Mouse (Mus musculus): Measurements from ENCODE around the gene Por. TPM values are rescaled to one million over a fixed set of nuclear protein-coding genes. Genes with fewer than 3 reads are reported as not detected.

The Por gene
- polyA plus RNA-seq (2015; fragmentation: Nextera tagmentation; extraction: Ambion mirVana): 45.0 and 57.2 TPM in 2 replicates

DNA sequence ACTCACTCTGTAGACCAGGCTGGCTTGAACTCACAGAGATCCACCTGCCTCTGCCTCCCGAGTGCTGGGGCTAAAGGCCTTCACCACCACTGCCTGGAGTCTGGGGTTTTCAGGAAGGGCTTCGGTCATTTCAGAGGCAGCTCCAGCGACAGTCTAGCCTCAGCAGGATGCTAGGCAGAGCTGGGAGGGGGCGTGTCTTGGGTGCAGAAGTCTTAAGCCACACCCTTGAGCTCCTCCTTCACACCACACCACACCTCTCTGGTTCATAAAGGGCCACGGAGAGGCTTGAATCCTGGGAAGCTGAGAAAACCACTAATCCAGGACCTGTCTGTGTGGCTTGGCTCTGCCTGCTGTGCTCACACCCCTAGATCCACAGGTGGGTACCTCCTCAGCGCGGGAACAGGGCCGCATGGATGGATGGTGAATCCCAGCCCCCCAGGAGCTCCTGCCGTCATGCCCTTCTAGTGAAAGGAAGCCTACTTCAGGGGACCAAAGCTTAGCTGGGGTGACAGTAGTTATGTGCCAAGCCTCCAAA is at the start of gene Por:
Gene Por, plus strand, starts transcription at position 293 of the 535 bp plus-strand sequence.
- WGBS: 22% methylated on average over 9 of the region's 9 CpGs

GRCm38 (mm10) chr5:135620526-135620925 is 49.3 kb upstream of the Por start:
- Histone ChIP-seq H3K9ac (no peak overlapping the region), H3K9me3 (replicated peaks) (no peaks in the 10 kb centered on the region), H3K36me3 (no peaks in the 10 kb centered on the region), H3K27me3 (0 out of 2 replicates have a peak, but pooled peaks cover 3% of the 10 kb centered on the region), H3K4me1 (replicated peaks) (no peaks in the 10 kb centered on the region), H3K27ac (no peak overlapping the region), H3K4me3 (no peak overlapping the region), H3K4me2 (no peak overlapping the region)
- WGBS: 77% methylated on average over 9 of the region's 9 CpGs
- ATAC-seq (replicated peaks; ENCODE audit: insufficient number of reproducible peaks, insufficient read depth, low FRiP score, low read depth): no peak

More for the DNA sequence above, at the start of gene Por:
- Histone ChIP-seq H3K4me1 (replicated peaks) (peaks cover under 1% of the 10 kb centered on the region; the same call in 1 of the 2 replicates), H3K27ac (no peak within 1 kb of the TSS), H3K36me3 (no peaks in the 10 kb centered on the region), H3K9me3 (replicated peaks) (no peaks in the 10 kb centered on the region), H3K9ac (no peak within 1 kb of the TSS), H3K27me3 (no peaks in the 10 kb centered on the region), H3K4me2 (no peak within 1 kb of the TSS), H3K4me3 (no peak within 1 kb of the TSS)
- ATAC-seq (replicated peaks; ENCODE audit: insufficient number of reproducible peaks, insufficient read depth, low FRiP score, low read depth): no peak

- 0 out of 2 replicates have a peak, but pooled peaks cover 3% of the 10 kb centered on the region for H3K27me3 ChIP-seq
- WGBS: 68% methylated on average over 10 of the region's 10 CpGs
- no peak overlapping the region for H3K27ac ChIP-seq
- no peaks in the 10 kb centered on the region for H3K36me3 ChIP-seq
- no peak overlapping the region for H3K4me3 ChIP-seq
- H3K4me2 ChIP-seq: no peak overlapping the region
- ATAC-seq (replicated peaks; ENCODE audit: insufficient number of reproducible peaks, insufficient read depth, low FRiP score, low read depth): no peak
- no peaks in the 10 kb centered on the region for H3K4me1 ChIP-seq (replicated peaks)
- no peaks in the 10 kb centered on the region for H3K9me3 ChIP-seq (replicated peaks)
- H3K9ac ChIP-seq: no peak overlapping the region
Measured at GRCm38 (mm10) chr5:135621725-135622124, 48.1 kb upstream of the Por start.

GRCm38 (mm10) chr5:135623006-135623563 is 46.7 kb upstream of the Por start:
- no peak for ATAC-seq (replicated peaks; ENCODE audit: insufficient number of reproducible peaks, insufficient read depth, low FRiP score, low read depth)
- Histone ChIP-seq H3K9ac (no peak overlapping the region), H3K4me3 (no peak overlapping the region), H3K4me1 (replicated peaks) (no peaks in the 10 kb centered on the region), H3K36me3 (no peaks in the 10 kb centered on the region), H3K4me2 (no peak overlapping the region), H3K27ac (no peak overlapping the region), H3K9me3 (replicated peaks) (no peaks in the 10 kb centered on the region), H3K27me3 (0 out of 2 replicates have a peak, but pooled peaks cover 3% of the 10 kb centered on the region)
- WGBS: 76% methylated on average over 18 of the region's 18 CpGs

GRCm38 (mm10) chr5:135628916-135629315 is 40.9 kb upstream of the Por start:
- H3K4me2 ChIP-seq: no peak overlapping the region
- no peaks in the 10 kb centered on the region for H3K27me3 ChIP-seq
- WGBS: 47% methylated on average over 10 of the region's 10 CpGs
- no peak overlapping the region for H3K9ac ChIP-seq
- peaks cover 11% of the 10 kb centered on the region for H3K4me1 ChIP-seq (replicated peaks)
- no peak overlapping the region for H3K4me3 ChIP-seq
- H3K27ac ChIP-seq: no peak overlapping the region
- H3K9me3 ChIP-seq (replicated peaks): no peaks in the 10 kb centered on the region
- no peak for ATAC-seq (replicated peaks; ENCODE audit: insufficient number of reproducible peaks, insufficient read depth, low FRiP score, low read depth)
- H3K36me3 ChIP-seq: no peaks in the 10 kb centered on the region

DNA sequence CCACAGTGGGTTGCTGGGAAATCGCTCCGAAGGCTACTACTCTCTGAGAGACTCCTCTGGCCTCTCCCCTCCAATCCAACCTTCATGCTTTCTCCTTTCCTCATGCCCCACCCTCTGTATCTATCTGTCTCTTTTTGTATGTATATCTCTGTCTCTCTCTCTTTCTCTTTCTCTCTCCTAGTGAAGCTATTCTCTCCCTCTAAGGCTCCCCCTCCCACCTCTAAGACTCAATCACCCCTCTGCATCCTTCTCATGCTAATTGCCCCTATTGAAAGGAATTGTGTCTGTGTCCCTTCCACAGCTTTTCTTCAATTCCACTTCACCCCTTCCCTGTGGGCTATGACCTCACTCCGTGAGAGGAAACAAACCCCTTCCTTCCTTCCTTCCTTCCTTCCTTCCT is 40.4 kb upstream of the Por start:
- peaks cover 11% of the 10 kb centered on the region for H3K4me1 ChIP-seq (replicated peaks)

GRCm38 (mm10) chr5:135630598-135630997 is 39.2 kb upstream of the Por start:
- H3K27ac ChIP-seq: no peak overlapping the region
- WGBS: 22% methylated on average over 3 of the region's 3 CpGs
- H3K4me1 ChIP-seq (replicated peaks): peaks cover 11% of the 10 kb centered on the region
- no peak overlapping the region for H3K9ac ChIP-seq
- no peak for ATAC-seq (replicated peaks; ENCODE audit: insufficient number of reproducible peaks, insufficient read depth, low FRiP score, low read depth)
- 0 out of 2 replicates have a peak, but pooled peaks cover 2% of the 10 kb centered on the region for H3K36me3 ChIP-seq
- no peak overlapping the region for H3K4me2 ChIP-seq
- no peaks in the 10 kb centered on the region for H3K27me3 ChIP-seq
- H3K4me3 ChIP-seq: no peak overlapping the region
- H3K9me3 ChIP-seq (replicated peaks): no peaks in the 10 kb centered on the region

More for the DNA sequence above, 40.4 kb upstream of the Por start:
- Histone ChIP-seq H3K36me3 (no peaks in the 10 kb centered on the region), H3K27ac (no peak overlapping the region), H3K4me2 (no peak overlapping the region), H3K9ac (no peak overlapping the region), H3K27me3 (no peaks in the 10 kb centered on the region), H3K9me3 (replicated peaks) (no peaks in the 10 kb centered on the region), H3K4me3 (no peak overlapping the region)
- 88% methylated on average over 3 of the region's 3 CpGs for WGBS
- no peak for ATAC-seq (replicated peaks; ENCODE audit: insufficient number of reproducible peaks, insufficient read depth, low FRiP score, low read depth)

DNA sequence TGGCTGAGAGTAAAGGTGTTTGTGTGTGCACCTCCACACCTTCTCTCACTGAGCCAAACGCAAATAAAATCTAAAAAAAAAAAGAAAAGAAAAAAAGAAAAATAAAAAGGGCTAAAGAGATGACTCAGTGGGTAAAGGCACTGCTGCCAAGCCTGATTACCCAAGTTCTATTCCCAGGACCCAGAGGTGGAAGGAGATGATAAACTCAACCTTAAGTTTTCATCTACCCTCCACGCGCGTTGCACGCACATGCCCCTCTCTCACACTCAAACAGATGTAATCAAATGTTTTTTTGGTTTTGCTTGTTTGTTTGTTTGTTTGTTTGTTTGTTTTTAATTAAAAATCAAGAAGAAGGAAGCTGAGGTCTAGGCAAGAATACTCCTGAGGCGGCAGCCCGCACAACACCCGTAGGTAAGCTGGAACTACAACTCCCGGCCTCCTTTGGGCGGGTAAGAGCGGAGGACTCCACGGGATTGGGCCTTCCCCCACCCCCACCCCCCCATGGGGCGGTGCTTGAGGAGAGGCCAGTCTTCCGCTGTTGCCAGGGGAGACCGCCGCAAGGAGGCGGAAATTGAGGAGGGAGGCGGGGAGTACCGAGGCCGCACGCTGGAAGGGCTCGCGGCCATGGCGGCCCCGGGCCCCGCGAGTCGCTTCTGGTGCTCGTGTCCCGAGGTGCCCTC is 37.6 kb upstream of the Por start, which contains the start of gene Rhbdd2:
Gene Rhbdd2, plus strand, starts transcription at position 502 of the 680 bp plus-strand sequence.
- Histone ChIP-seq H3K4me3 (peak within 1 kb of the TSS; percentile 68), H3K4me2 (peak within 1 kb of the TSS; percentile 73), H3K36me3 (peaks cover 11% of the 10 kb centered on the region), H3K4me1 (replicated peaks) (peaks cover 11% of the 10 kb centered on the region), H3K27me3 (no peaks in the 10 kb centered on the region), H3K9ac (peak within 1 kb of the TSS; percentile 71), H3K27ac (peak within 1 kb of the TSS; percentile 76), H3K9me3 (replicated peaks) (no peaks in the 10 kb centered on the region)
- WGBS: 11% methylated on average over 28 of the region's 30 CpGs
- ATAC-seq (replicated peaks; ENCODE audit: insufficient number of reproducible peaks, insufficient read depth, low FRiP score, low read depth): peak; percentile 99

DNA sequence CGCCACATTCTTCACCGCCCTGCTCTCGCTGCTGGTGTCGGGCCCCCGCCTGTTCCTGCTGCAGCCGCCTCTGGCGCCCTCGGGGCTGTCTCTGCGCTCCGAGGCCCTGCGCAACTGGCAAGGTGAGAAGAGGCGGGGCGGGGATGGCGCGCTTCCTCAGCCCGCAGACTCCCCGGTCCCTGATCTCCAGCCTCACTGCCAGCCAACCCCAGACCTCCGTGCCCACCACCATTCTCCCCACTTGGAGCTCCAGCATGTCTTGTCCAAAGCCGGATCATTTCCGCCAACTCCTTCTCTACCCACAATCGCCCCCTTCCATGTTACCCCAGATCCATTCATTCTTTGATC is 37.1 kb upstream of the Por start:
- Histone ChIP-seq H3K27me3 (no peaks in the 10 kb centered on the region), H3K9me3 (replicated peaks) (no peaks in the 10 kb centered on the region), H3K4me2 (peak overlapping the region; percentile 73), H3K36me3 (peaks cover 11% of the 10 kb centered on the region), H3K27ac (peak overlapping the region; percentile 76), H3K4me3 (peak overlapping the region; percentile 68), H3K9ac (peak overlapping the region; percentile 71), H3K4me1 (replicated peaks) (peaks cover 11% of the 10 kb centered on the region)
- under 1% methylated on average over 21 of the region's 21 CpGs for WGBS
- ATAC-seq (replicated peaks; ENCODE audit: insufficient number of reproducible peaks, insufficient read depth, low FRiP score, low read depth): peak; percentile 72

DNA sequence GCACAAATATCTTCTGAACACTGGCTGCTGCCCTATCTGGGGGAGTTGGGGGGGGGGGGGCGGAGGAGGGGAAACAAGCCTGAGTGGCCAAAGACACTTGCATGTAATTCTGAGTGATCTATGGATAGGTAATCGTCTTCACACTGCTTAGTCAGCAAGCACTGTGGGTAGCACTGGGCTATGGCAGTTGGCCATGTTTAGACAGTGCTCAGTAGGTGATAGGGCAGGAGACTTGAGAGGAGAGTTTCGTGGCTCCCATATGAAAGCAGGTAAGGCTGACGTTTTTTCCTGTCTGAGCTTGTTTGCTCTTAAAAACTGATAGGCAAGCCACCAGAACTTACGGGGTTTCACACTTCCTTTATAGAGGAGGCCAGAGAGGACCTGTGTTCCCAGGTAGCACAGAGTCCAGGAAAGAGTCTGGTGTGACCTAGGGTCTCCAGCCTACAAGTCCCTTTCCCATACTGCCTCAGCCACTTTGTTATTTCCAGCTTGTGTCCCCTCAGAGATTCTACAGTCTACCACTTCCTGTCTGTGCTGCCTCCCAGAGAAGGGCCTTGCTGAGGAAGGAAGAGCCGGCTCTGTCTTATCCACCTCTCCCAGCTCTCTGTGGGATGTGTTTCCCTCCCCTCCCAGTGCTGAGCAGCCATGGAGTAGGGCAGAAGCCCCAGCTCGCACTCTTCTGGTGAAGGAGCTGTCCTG is 29.9 kb upstream of the Por start:
- Histone ChIP-seq H3K27ac (peak overlapping the region; percentile 47; the same call in 1 of the 2 replicates), H3K4me3 (no peak overlapping the region), H3K27me3 (no peaks in the 10 kb centered on the region), H3K4me2 (no peak overlapping the region), H3K36me3 (peaks cover 26% of the 10 kb centered on the region), H3K4me1 (replicated peaks) (peaks cover 7% of the 10 kb centered on the region; the same call in 1 of the 2 replicates), H3K9ac (no peak overlapping the region), H3K9me3 (replicated peaks) (no peaks in the 10 kb centered on the region)
- 64% methylated on average over 6 of the region's 7 CpGs for WGBS
- ATAC-seq (replicated peaks; ENCODE audit: insufficient number of reproducible peaks, insufficient read depth, low FRiP score, low read depth): no peak

GRCm38 (mm10) chr5:135640459-135640789 is 29.4 kb upstream of the Por start:
- ATAC-seq (replicated peaks; ENCODE audit: insufficient number of reproducible peaks, insufficient read depth, low FRiP score, low read depth): no peak
- H3K36me3 ChIP-seq: peaks cover 26% of the 10 kb centered on the region

More at GRCm38 (mm10) chr5:135640459-135640789, 29.4 kb upstream of the Por start:
- whole genome bisulfite sequencing: 80% methylated on average over 6 of the region's 6 CpGs
- Histone ChIP-seq H3K4me2 (no peak overlapping the region), H3K27ac (peak overlapping the region; percentile 47; the same call in 1 of the 2 replicates), H3K9ac (no peak overlapping the region), H3K27me3 (no peaks in the 10 kb centered on the region), H3K4me3 (no peak overlapping the region), H3K4me1 (replicated peaks) (peaks cover 7% of the 10 kb centered on the region; the same call in 1 of the 2 replicates), H3K9me3 (replicated peaks) (no peaks in the 10 kb centered on the region)
